Mouse (Mus musculus) liver, postnatal 0 days (tissue): ENCODE measurements around the gene Serpinb6a.

Experiments
- CTCF ChIP-seq: sonication (generic); IDR thresholded peaks from 2 replicates; pipeline ENCODE4 v1.5.1; 2016; ENCODE audit warnings: antibody characterized with exemption, low read depth
- EP300 ChIP-seq: IDR thresholded peaks from 2 replicates; pipeline ENCODE4 v1.6.1; 2016; ENCODE audit warnings: antibody characterized with exemption, low read depth, mild to moderate bottlenecking

DNA sequence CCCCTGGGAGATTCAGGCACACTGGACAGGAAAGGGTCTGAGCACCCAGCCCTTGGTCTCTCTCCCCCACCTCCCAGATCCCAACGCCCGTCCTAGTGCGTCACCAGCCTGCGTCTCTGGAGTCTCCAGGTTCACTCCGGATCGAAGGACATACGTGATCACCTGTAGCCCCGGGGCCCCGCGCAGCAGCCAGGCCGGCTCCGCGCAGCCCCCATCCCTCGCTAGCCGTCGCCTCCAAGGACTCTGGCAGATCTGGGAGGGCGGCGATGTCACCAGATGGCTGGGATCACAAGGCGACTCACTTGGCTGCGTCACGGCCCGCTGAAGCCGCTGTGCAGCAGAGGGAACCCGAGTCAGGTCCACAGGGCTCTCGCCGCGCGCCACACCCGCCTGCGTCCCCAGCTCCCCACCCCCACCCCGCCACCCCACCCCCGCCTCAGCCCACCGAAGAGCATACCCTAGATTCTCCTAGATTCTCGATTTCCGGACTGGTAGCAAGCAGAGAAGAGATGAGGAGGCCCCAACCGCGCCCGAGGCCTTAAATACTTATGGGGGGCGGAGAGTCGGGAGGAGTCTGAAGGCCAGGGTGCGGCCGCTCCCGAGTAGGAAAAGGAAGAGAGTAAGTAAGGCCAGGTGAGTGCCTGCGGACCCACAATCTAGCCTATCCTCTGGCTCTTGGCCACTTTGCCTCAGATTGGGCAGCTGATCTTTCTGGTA is 67.0 kb downstream of the Serpinb6a start:
- TF ChIP-seq CTCF: no peak
- no peak for TF ChIP-seq EP300
